Mouse (Mus musculus): ENCODE measurements around the gene Ttc38.

- TF ChIP-seq CTCF (IDR thresholded peaks at IDR 0.05; ENCODE audit: borderline replicate concordance, control insufficient read depth, extremely low read depth, insufficient read depth, low read length, poor library complexity) (no peak), POLR2A (IDR thresholded peaks at IDR 0.05; ENCODE audit: control insufficient read depth, extremely low read depth, insufficient read depth, low read length, poor library complexity) (no peak)
Observed at GRCm38 (mm10) chr15:85810462-85810805, 21.7 kb upstream of the Ttc38 start.
